Mouse (Mus musculus): ENCODE measurements around the gene Arhgap23. TPM values are rescaled to one million over a fixed set of nuclear protein-coding genes. Genes with fewer than 3 reads are reported as not detected.
A peak's percentile ranks its signal among the peaks of the same experiment; 100 is the strongest.

Gene Arhgap23
- polyA plus RNA-seq, 1 experiment from 2014 or later, result 9.5 TPM

DNA sequence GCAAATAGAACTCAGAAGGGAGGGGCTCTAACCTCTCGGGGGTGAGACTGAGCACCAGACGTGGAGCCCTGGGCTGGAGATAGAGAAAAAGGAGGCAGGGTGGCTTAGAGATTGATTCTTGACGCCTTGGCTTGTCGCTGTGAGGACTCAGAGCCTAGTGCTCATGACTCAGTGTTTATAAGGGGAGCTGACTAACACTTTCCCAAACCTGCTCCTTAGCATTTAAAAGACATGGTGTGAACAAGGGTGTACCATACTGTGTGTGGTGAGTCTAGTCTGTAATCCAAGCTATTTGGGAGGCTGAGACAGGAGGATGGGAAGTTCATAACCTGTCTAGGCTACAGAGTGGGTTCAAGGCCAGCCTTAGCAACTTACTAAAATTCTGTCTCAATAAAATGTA, 41.8 kb downstream of the Arhgap23 start:
- Histone ChIP-seq H3K4me2 (ENCODE audit: low read depth, low read length) (no peak overlapping the region), H3K9me3 (ENCODE audit: control insufficient read depth, low read length) (no peaks in the 10 kb centered on the region), H3K4me1 (ENCODE audit: control insufficient read depth, insufficient read depth, low read length) (no peaks in the 10 kb centered on the region), H3K9ac (ENCODE audit: low read depth, low read length) (no peak overlapping the region), H3K36me3 (ENCODE audit: control insufficient read depth, insufficient read depth, low read length) (peaks cover 98% of the 10 kb centered on the region), H3K27me3 (replicated peaks; ENCODE audit: control insufficient read depth, insufficient read depth, low read length) (no peaks in the 10 kb centered on the region), H3K27ac (replicated peaks; ENCODE audit: low read depth, low read length) (no peak overlapping the region), H3K4me3 (ENCODE audit: low read depth, low read length) (no peak overlapping the region)
- 77% methylated on average over 4 of the region's 4 CpGs for WGBS
- ATAC-seq (ENCODE audit: low read depth) (no peak), DNase-seq (ENCODE audit: low spot score) (no peak)

DNA sequence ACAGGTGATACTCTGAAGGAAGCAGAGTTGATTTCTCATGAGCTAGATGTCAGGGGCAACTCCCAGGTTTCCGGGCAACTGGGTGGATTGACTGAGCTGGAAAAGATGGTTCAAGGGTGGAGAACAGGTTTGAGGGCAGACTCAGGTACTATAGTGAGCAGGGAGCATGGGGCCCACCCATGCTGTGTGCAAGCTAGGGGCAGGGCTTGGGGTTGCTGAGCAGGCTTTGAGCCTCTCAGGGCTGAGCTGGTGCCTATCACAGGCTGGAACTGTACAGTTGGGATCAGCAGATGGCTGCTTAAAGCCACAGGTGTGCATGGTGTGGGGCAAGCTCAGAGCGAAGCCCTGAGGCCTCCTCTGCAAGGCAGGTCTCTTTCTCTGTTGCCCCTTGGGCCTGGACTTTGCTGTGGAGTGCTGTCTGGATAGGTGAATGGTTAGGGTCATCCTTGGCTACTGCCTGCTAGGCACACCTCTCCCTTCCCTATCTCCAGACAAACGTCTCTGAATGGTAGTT, 46.0 kb downstream of the Arhgap23 start:
- no peak for DNase-seq (ENCODE audit: low spot score)
- no peak overlapping the region for H3K27ac ChIP-seq (replicated peaks; ENCODE audit: low read depth, low read length)
- no peaks in the 10 kb centered on the region for H3K4me1 ChIP-seq (ENCODE audit: control insufficient read depth, insufficient read depth, low read length)
- no peaks in the 10 kb centered on the region for H3K27me3 ChIP-seq (replicated peaks; ENCODE audit: control insufficient read depth, insufficient read depth, low read length)
- peaks cover 98% of the 10 kb centered on the region for H3K36me3 ChIP-seq (ENCODE audit: control insufficient read depth, insufficient read depth, low read length)
- ATAC-seq (ENCODE audit: low read depth), result no peak
- no peak overlapping the region for H3K4me2 ChIP-seq (ENCODE audit: low read depth, low read length)
- 89% methylated on average over 3 of the region's 3 CpGs for WGBS
- H3K9me3 ChIP-seq (ENCODE audit: control insufficient read depth, low read length), result no peaks in the 10 kb centered on the region
- H3K4me3 ChIP-seq (ENCODE audit: low read depth, low read length), result no peak overlapping the region
- H3K9ac ChIP-seq (ENCODE audit: low read depth, low read length), result no peak overlapping the region

DNA sequence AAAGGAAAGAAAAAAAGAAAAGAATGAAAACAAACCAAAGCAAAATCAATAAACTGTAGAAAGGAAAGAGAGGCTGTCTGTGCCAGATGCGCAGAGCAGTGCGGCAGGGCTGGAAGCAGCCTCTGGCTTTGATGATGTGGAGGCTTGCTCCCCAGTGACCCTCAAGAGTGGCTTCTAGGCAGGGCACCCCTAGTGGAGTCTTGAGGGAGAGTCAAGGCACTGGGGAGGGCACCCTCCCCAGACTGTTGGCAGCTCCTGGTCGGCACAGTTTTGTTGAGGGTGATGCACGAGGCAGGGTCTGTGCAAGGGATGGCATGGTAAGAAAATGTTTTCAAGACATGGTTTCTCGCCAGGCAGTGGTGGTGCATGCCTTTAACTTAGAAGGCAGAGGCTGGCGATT, 47.2 kb downstream of the Arhgap23 start:
- Histone ChIP-seq H3K9ac (ENCODE audit: low read depth, low read length) (no peak overlapping the region), H3K9me3 (ENCODE audit: control insufficient read depth, low read length) (no peaks in the 10 kb centered on the region), H3K4me2 (ENCODE audit: low read depth, low read length) (no peak overlapping the region), H3K4me3 (ENCODE audit: low read depth, low read length) (no peak overlapping the region), H3K27ac (replicated peaks; ENCODE audit: low read depth, low read length) (no peak overlapping the region), H3K36me3 (ENCODE audit: control insufficient read depth, insufficient read depth, low read length) (peaks cover 98% of the 10 kb centered on the region), H3K27me3 (replicated peaks; ENCODE audit: control insufficient read depth, insufficient read depth, low read length) (no peaks in the 10 kb centered on the region), H3K4me1 (ENCODE audit: control insufficient read depth, insufficient read depth, low read length) (no peaks in the 10 kb centered on the region)
- 87% methylated on average over 6 of the region's 6 CpGs for WGBS
- DNase-seq (ENCODE audit: low spot score) (no peak), ATAC-seq (ENCODE audit: low read depth) (no peak)

DNA sequence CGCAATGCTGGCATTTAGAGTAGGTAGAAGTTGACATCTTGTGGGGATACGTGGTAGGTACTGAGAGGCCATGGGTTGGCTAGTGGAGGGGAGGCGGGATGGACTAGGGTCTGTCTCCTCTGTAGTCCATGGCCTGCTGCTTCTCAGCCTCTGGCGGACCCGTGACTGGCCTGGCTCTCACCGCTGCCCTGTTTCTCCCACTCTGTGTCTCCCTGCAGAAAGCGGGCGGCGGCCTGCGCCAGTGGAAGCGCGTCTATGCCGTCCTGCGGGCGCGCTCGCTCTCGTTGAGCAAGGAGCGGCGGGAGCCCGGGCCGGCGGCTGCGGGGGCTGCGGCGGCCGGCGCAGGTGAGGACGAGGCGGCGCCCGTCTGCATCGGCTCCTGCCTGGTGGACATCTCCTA, 47.8 kb downstream of the Arhgap23 start:
- Histone ChIP-seq H3K9ac (ENCODE audit: low read depth, low read length) (no peak overlapping the region), H3K9me3 (ENCODE audit: control insufficient read depth, low read length) (no peaks in the 10 kb centered on the region), H3K36me3 (ENCODE audit: control insufficient read depth, insufficient read depth, low read length) (peaks cover 96% of the 10 kb centered on the region), H3K27ac (replicated peaks; ENCODE audit: low read depth, low read length) (no peak overlapping the region), H3K27me3 (replicated peaks; ENCODE audit: control insufficient read depth, insufficient read depth, low read length) (no peaks in the 10 kb centered on the region), H3K4me3 (ENCODE audit: low read depth, low read length) (no peak overlapping the region), H3K4me2 (ENCODE audit: low read depth, low read length) (no peak overlapping the region), H3K4me1 (ENCODE audit: control insufficient read depth, insufficient read depth, low read length) (no peaks in the 10 kb centered on the region)
- 50% methylated on average over 33 of the region's 33 CpGs for WGBS
- DNase-seq (ENCODE audit: low spot score), result no peak
- no peak for ATAC-seq (ENCODE audit: low read depth)

DNA sequence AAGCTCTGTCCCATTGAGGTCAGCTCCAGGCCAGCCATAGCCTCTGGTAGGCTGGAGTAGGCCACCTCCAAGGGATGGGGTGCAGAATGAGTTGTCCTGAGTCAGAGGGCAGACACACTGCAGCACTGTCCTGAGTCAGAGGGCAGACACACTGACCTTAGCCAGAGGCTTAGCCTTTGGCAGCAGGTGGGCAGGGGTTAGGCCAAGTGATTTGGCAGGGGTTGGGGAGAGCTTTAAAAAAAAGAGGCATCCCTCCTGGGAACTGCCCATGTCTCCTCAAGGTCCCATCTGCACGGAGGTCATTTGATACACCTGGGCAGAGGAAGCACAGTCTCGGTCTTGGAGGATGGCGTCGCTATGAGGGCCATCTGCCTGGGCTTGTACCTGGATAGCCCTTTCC, 48.7 kb downstream of the Arhgap23 start:
- Histone ChIP-seq H3K9ac (ENCODE audit: low read depth, low read length) (no peak overlapping the region), H3K4me3 (ENCODE audit: low read depth, low read length) (no peak overlapping the region), H3K27me3 (replicated peaks; ENCODE audit: control insufficient read depth, insufficient read depth, low read length) (no peaks in the 10 kb centered on the region), H3K27ac (replicated peaks; ENCODE audit: low read depth, low read length) (no peak overlapping the region), H3K4me2 (ENCODE audit: low read depth, low read length) (no peak overlapping the region), H3K4me1 (ENCODE audit: control insufficient read depth, insufficient read depth, low read length) (no peaks in the 10 kb centered on the region), H3K36me3 (ENCODE audit: control insufficient read depth, insufficient read depth, low read length) (peaks cover 93% of the 10 kb centered on the region), H3K9me3 (ENCODE audit: control insufficient read depth, low read length) (no peaks in the 10 kb centered on the region)
- WGBS, result 53% methylated on average over 2 of the region's 4 CpGs
- no peak for DNase-seq (ENCODE audit: low spot score)
- no peak for ATAC-seq (ENCODE audit: low read depth)

DNA sequence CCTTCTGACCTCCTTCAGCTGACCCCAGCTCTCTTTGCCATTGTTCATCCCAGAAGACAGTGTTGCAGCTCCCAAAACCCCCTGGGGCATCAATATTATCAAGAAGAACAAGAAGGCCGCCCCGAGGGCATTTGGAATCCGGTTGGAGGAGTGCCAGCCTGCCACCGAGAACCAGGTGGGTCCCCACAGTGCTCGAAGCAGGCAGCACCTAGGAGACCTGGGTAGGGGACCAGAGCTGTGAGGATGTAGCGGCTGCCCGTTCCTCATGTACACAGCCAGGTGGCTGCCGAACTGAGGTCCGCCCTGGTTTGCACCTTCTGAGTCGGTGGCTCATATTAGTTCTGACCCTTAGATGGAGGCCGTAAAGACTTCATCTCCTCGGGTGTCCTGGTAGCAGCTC, 50.6 kb downstream of the Arhgap23 start:
- Histone ChIP-seq H3K36me3 (ENCODE audit: control insufficient read depth, insufficient read depth, low read length) (peaks cover 93% of the 10 kb centered on the region), H3K9me3 (ENCODE audit: control insufficient read depth, low read length) (no peaks in the 10 kb centered on the region), H3K27me3 (replicated peaks; ENCODE audit: control insufficient read depth, insufficient read depth, low read length) (no peaks in the 10 kb centered on the region), H3K27ac (replicated peaks; ENCODE audit: low read depth, low read length) (no peak overlapping the region), H3K4me3 (ENCODE audit: low read depth, low read length) (no peak overlapping the region), H3K4me1 (ENCODE audit: control insufficient read depth, insufficient read depth, low read length) (no peaks in the 10 kb centered on the region), H3K9ac (ENCODE audit: low read depth, low read length) (no peak overlapping the region), H3K4me2 (ENCODE audit: low read depth, low read length) (no peak overlapping the region)
- DNase-seq (ENCODE audit: low spot score) (no peak), ATAC-seq (ENCODE audit: low read depth) (no peak)
- WGBS, result 88% methylated on average over 10 of the region's 12 CpGs

DNA sequence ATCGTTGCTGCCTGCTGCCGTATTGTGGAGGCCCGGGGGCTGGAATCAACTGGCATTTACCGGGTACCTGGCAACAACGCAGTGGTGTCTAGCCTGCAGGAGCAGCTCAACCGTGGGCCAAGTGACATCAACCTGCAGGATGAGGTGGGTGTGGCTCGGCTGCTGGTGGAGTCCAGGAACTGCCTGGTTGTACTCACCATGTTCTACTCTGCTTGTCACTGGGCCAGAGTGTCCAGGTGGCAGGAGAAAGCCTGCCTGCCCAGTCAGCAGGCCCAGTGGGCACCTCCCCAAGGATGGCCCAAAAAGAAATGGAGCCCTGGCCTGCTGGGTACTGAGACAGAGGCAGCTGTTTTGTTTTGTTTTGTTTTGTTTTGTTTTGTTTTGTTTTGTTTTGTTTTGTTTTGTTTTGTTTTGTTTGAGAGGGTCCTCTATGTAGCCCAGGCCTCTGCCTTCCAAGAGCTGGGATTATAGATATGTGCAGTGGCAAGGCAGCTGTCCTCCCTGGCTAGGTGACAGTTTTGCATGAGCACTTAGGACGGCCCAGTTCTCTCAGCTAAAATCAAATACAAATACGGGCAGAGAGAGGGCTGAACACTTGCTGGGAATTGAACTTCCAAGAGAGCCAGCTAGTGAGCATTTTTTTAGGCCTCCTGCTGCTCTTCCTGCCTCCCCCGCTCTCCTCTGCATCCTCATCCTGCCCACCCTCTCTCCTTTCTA, 51.3 kb downstream of the Arhgap23 start:
- Histone ChIP-seq H3K4me2 (ENCODE audit: low read depth, low read length) (no peak overlapping the region), H3K27me3 (replicated peaks; ENCODE audit: control insufficient read depth, insufficient read depth, low read length) (no peaks in the 10 kb centered on the region), H3K36me3 (ENCODE audit: control insufficient read depth, insufficient read depth, low read length) (peaks cover 93% of the 10 kb centered on the region), H3K9me3 (ENCODE audit: control insufficient read depth, low read length) (no peaks in the 10 kb centered on the region), H3K4me3 (ENCODE audit: low read depth, low read length) (no peak overlapping the region), H3K4me1 (ENCODE audit: control insufficient read depth, insufficient read depth, low read length) (no peaks in the 10 kb centered on the region), H3K27ac (replicated peaks; ENCODE audit: low read depth, low read length) (no peak overlapping the region), H3K9ac (ENCODE audit: low read depth, low read length) (peak overlapping the region; percentile 14; the same call in 1 of the 2 replicates)
- WGBS, result 80% methylated on average over 10 of the region's 10 CpGs
- ATAC-seq (ENCODE audit: low read depth), result no peak
- DNase-seq (ENCODE audit: low spot score), result no peak

DNA sequence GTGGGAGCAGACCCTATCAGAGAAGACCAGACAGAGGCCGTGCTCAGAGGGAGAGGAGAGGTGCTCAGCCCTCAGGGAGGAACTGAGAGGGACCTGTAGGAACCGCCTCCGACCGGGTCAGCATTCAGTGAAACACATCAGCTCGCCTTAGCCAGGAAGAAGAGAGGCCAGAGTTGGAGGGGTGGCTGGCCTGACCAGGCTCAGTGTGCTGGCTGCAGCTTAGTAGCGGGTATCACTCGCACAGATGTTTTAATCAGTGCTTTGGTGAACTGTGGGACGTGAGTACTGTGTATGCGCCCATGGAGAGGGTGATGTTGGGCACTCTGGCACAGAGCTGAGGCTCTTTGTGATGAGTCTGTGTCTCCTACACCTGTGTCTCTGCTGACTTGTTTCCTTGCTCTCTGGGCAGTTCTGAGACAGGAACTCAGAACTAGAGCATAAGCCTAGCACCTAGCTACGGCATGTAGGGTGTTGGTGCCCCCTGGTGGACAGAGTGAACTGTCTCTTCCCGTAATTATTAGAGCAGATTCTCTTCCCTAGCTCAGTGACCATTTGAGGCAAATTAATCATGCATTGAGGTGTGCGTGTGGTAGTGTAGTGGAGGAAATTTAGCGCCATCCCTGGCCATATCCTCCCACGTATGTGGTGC, 53.4 kb downstream of the Arhgap23 start:
- Histone ChIP-seq H3K4me1 (ENCODE audit: control insufficient read depth, insufficient read depth, low read length) (no peaks in the 10 kb centered on the region), H3K36me3 (ENCODE audit: control insufficient read depth, insufficient read depth, low read length) (peaks cover 94% of the 10 kb centered on the region), H3K4me3 (ENCODE audit: low read depth, low read length) (no peak overlapping the region), H3K9ac (ENCODE audit: low read depth, low read length) (no peak overlapping the region), H3K27ac (replicated peaks; ENCODE audit: low read depth, low read length) (no peak overlapping the region), H3K4me2 (ENCODE audit: low read depth, low read length) (no peak overlapping the region), H3K9me3 (ENCODE audit: control insufficient read depth, low read length) (no peaks in the 10 kb centered on the region), H3K27me3 (replicated peaks; ENCODE audit: control insufficient read depth, insufficient read depth, low read length) (no peaks in the 10 kb centered on the region)
- ATAC-seq (ENCODE audit: low read depth), result peak; percentile 58; the same call in 1 of the 2 replicates
- DNase-seq (ENCODE audit: low spot score), result peak; percentile 92
- 55% methylated on average over 14 of the region's 14 CpGs for WGBS

DNA sequence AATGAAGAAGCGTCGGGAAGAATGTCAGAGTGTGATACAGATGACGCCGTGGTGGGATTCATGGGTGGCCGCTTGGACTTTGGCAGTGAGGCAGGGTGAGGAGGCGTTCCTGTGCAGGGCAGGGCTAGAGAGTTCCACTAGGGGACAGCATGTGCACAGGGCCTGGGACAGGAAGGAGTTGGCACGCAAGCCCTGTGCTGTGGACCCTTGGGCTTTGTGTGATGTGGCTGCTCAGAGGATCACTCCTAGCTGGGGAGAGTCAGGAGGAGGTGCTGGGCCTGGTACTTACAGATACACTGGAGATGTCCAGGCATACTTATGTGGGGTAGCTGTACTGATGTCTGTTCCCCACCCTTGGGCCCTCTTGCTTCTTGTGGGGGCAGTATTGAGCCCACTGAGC, 54.5 kb downstream of the Arhgap23 start:
- Histone ChIP-seq H3K4me2 (ENCODE audit: low read depth, low read length) (no peak overlapping the region), H3K9me3 (ENCODE audit: control insufficient read depth, low read length) (no peaks in the 10 kb centered on the region), H3K27ac (replicated peaks; ENCODE audit: low read depth, low read length) (no peak overlapping the region), H3K36me3 (ENCODE audit: control insufficient read depth, insufficient read depth, low read length) (peaks cover 94% of the 10 kb centered on the region), H3K9ac (ENCODE audit: low read depth, low read length) (no peak overlapping the region), H3K27me3 (replicated peaks; ENCODE audit: control insufficient read depth, insufficient read depth, low read length) (no peaks in the 10 kb centered on the region), H3K4me1 (ENCODE audit: control insufficient read depth, insufficient read depth, low read length) (no peaks in the 10 kb centered on the region), H3K4me3 (ENCODE audit: low read depth, low read length) (no peak overlapping the region)
- 94% methylated on average over 7 of the region's 7 CpGs for WGBS
- no peak for ATAC-seq (ENCODE audit: low read depth)
- DNase-seq (ENCODE audit: low spot score), result no peak
